29 mouse cellular contexts compared by ENCODE assay signal in the genomic region with DNA sequence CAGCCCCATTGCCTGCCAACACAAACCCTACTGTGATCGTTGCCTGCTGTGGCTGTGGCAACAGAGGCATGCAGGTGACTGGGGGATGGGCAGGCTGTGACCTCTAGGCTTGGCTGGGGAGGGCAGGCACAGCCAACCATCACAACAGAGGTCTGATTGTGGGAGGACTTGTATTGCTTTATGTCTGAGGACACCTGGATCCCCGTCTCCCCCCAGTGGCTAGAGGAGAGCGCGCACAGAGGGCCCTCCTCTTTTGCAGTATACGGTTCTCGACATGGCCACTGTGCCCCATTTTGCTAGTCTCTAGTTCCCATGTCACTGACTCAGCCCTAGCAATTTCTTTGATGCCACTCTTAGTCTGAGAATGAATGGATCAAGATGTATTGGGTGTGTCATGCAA. TPM values are rescaled to one million over a fixed set of nuclear protein-coding genes. Genes with fewer than 3 reads are reported as not detected.
DNase-seq lines count a peak whose midpoint lies in the region; ATAC-seq and TF ChIP-seq lines count a peak whose summit lies in the region.
"Had no signal": no experiment of that assay in that cellular context is flagged by ENCODE, and none has a peak within 500 bp of the region (broad histone marks: within the 10 kb centered on the region; RNA-seq: fewer than 3 reads in every experiment).

No protein-coding gene starts in this region.

- no peak overlapping the region for H3K27ac ChIP-seq in hindbrain, postnatal 0 days
- no peak overlapping the region for H3K27ac ChIP-seq in hindbrain, embryonic 13.5 days
- no peak overlapping the region for H3K27ac ChIP-seq in midbrain, postnatal 0 days (ENCODE audit: low read depth, low read length)
- no peak overlapping the region for H3K27ac ChIP-seq in midbrain, embryonic 13.5 days
- no peak overlapping the region for H3K27ac ChIP-seq in stomach, postnatal 0 days (replicated peaks)
- no peak overlapping the region for H3K27ac ChIP-seq in neural tube, embryonic 15.5 days (replicated peaks)
- H3K27ac ChIP-seq: gastrocnemius, adult 2 months; limb, embryonic 13.5 days; liver, embryonic 13.5 days; macrophage; neural tube, embryonic 12.5 days; stomach, embryonic 15.5 days had no signal

- no peak overlapping the region for H3K4me3 ChIP-seq in hindbrain, postnatal 0 days (ENCODE audit: low read length)
- no peak overlapping the region for H3K4me3 ChIP-seq in hindbrain, embryonic 13.5 days
- H3K4me3 ChIP-seq in midbrain, postnatal 0 days (ENCODE audit: low read depth, low read length), result no peak overlapping the region
- no peak overlapping the region for H3K4me3 ChIP-seq in midbrain, embryonic 13.5 days (replicated peaks)
- no peak overlapping the region for H3K4me3 ChIP-seq in stomach, postnatal 0 days (ENCODE audit: low read depth, low read length)
- H3K4me3 ChIP-seq in neural tube, embryonic 15.5 days (replicated peaks), result no peak overlapping the region
- H3K4me3 ChIP-seq: gastrocnemius, adult 2 months; limb, embryonic 13.5 days; liver, embryonic 13.5 days; neural tube, embryonic 12.5 days; stomach, embryonic 15.5 days had no signal

- no peaks in the 10 kb centered on the region for H3K27me3 ChIP-seq in hindbrain, postnatal 0 days (ENCODE audit: insufficient read depth, low read length)
- H3K27me3 ChIP-seq in hindbrain, embryonic 13.5 days, result no peaks in the 10 kb centered on the region
- no peaks in the 10 kb centered on the region for H3K27me3 ChIP-seq in midbrain, postnatal 0 days (ENCODE audit: insufficient read depth, low read length)
- H3K27me3 ChIP-seq in midbrain, embryonic 13.5 days, result no peaks in the 10 kb centered on the region
- H3K27me3 ChIP-seq in stomach, postnatal 0 days (ENCODE audit: control insufficient read depth, insufficient read depth, low read length), result no peaks in the 10 kb centered on the region
- no peaks in the 10 kb centered on the region for H3K27me3 ChIP-seq in neural tube, embryonic 15.5 days (replicated peaks)
- H3K27me3 ChIP-seq: limb, embryonic 13.5 days; liver, embryonic 13.5 days; neural tube, embryonic 12.5 days; stomach, embryonic 15.5 days had no signal

- ATAC-seq in hindbrain, postnatal 0 days, result no peak
- no peak for ATAC-seq in hindbrain, embryonic 13.5 days (ENCODE audit: low FRiP score)
- no peak for ATAC-seq in midbrain, postnatal 0 days (ENCODE audit: low FRiP score)
- no peak for ATAC-seq in midbrain, embryonic 13.5 days
- ATAC-seq in stomach, postnatal 0 days (ENCODE audit: low FRiP score, low TSS enrichment), result no peak
- no peak for ATAC-seq in neural tube, embryonic 15.5 days (ENCODE audit: low FRiP score)
- ATAC-seq: hindbrain, embryonic 16.5 days had no signal

- H3K9me3 ChIP-seq in hindbrain, postnatal 0 days (ENCODE audit: low read length), result no peaks in the 10 kb centered on the region
- H3K9me3 ChIP-seq in hindbrain, embryonic 13.5 days, result no peaks in the 10 kb centered on the region
- no peaks in the 10 kb centered on the region for H3K9me3 ChIP-seq in midbrain, postnatal 0 days (ENCODE audit: low read length)
- no peaks in the 10 kb centered on the region for H3K9me3 ChIP-seq in midbrain, embryonic 13.5 days
- H3K9me3 ChIP-seq in stomach, postnatal 0 days (ENCODE audit: control insufficient read depth, low read length), result no peaks in the 10 kb centered on the region
- H3K9me3 ChIP-seq in neural tube, embryonic 15.5 days (replicated peaks), result no peaks in the 10 kb centered on the region
- H3K9me3 ChIP-seq: limb, embryonic 13.5 days; liver, embryonic 13.5 days; neural tube, embryonic 12.5 days; stomach, embryonic 15.5 days had no signal

- TF ChIP-seq EP300 in stomach, postnatal 0 days (optimal IDR thresholded peaks at IDR 0.05), result no peak

- peak; percentile 11 for DNase-seq in hindbrain, postnatal 0 days (ENCODE audit: low spot score)
- DNase-seq in midbrain, postnatal 0 days (ENCODE audit: low spot score), result no peak
- peak; percentile 36 for DNase-seq in embryo, embryonic 10 days (ENCODE audit: low spot score)
- DNase-seq in stomach, postnatal 0 days (ENCODE audit: low spot score), result no peak
- DNase-seq in testis, postnatal 14 days (ENCODE audit: low spot score), result no peak
- DNase-seq: cerebellum, adult 11-12 months; gastrocnemius, adult 2 months; heart, postnatal 14 days; kidney, adult 18-20 months; kidney, postnatal 14 days; liver, embryonic 13.5 days had no signal

- 77% methylated on average over 6 of the region's 6 CpGs for WGBS in hindbrain, postnatal 0 days
- WGBS in hindbrain, embryonic 13.5 days, result 74% methylated on average over 6 of the region's 6 CpGs
- WGBS in midbrain, postnatal 0 days, result 75% methylated on average over 6 of the region's 6 CpGs
- WGBS in midbrain, embryonic 13.5 days, result 61% methylated on average over 6 of the region's 6 CpGs
- 77% methylated on average over 6 of the region's 6 CpGs for WGBS in stomach, postnatal 0 days
- 67% methylated on average over 6 of the region's 6 CpGs for WGBS in neural tube, embryonic 15.5 days

- TF ChIP-seq CTCF in hindbrain, postnatal 0 days (IDR thresholded peaks at IDR 0.05; ENCODE audit: low read depth), result peak; percentile 22; the same call in 1 of the 2 replicates
- TF ChIP-seq CTCF in midbrain, postnatal 0 days (IDR thresholded peaks at IDR 0.05), result peak; percentile 32
- peak; percentile 28 for TF ChIP-seq CTCF in stomach, postnatal 0 days (IDR thresholded peaks at IDR 0.05; ENCODE audit: low read depth)

- no peaks in the 10 kb centered on the region for H3K4me1 ChIP-seq in hindbrain, postnatal 0 days (ENCODE audit: insufficient read depth, low read length)
- H3K4me1 ChIP-seq in hindbrain, embryonic 13.5 days (replicated peaks), result no peaks in the 10 kb centered on the region
- 0 out of 2 replicates have a peak, but pooled peaks cover 2% of the 10 kb centered on the region for H3K4me1 ChIP-seq in midbrain, postnatal 0 days (ENCODE audit: insufficient read depth, low read length)
- H3K4me1 ChIP-seq in midbrain, embryonic 13.5 days (replicated peaks), result no peaks in the 10 kb centered on the region
- no peaks in the 10 kb centered on the region for H3K4me1 ChIP-seq in stomach, postnatal 0 days (replicated peaks; ENCODE audit: control insufficient read depth, insufficient read depth)
- no peaks in the 10 kb centered on the region for H3K4me1 ChIP-seq in neural tube, embryonic 15.5 days
- H3K4me1 ChIP-seq: limb, embryonic 13.5 days; liver, embryonic 13.5 days; neural tube, embryonic 12.5 days had no signal

- no peak overlapping the region for H3K4me2 ChIP-seq in hindbrain, postnatal 0 days (ENCODE audit: low read depth, low read length)
- H3K4me2 ChIP-seq in hindbrain, embryonic 13.5 days, result no peak overlapping the region
- H3K4me2 ChIP-seq in midbrain, postnatal 0 days (ENCODE audit: low read depth, low read length, poor library complexity, severe bottlenecking), result no peak overlapping the region
- no peak overlapping the region for H3K4me2 ChIP-seq in midbrain, embryonic 13.5 days (replicated peaks)
- H3K4me2 ChIP-seq in stomach, postnatal 0 days (replicated peaks; ENCODE audit: low read depth), result no peak overlapping the region
- H3K4me2 ChIP-seq in neural tube, embryonic 15.5 days, result no peak overlapping the region
- H3K4me2 ChIP-seq: heart, embryonic 11.5 days; limb, embryonic 13.5 days; liver, embryonic 13.5 days; midbrain, embryonic 11.5 days; neural tube, embryonic 12.5 days; stomach, embryonic 15.5 days had no signal

- H3K9ac ChIP-seq in hindbrain, postnatal 0 days (replicated peaks; ENCODE audit: low read length), result no peak overlapping the region
- no peak overlapping the region for H3K9ac ChIP-seq in hindbrain, embryonic 13.5 days
- no peak overlapping the region for H3K9ac ChIP-seq in midbrain, postnatal 0 days (replicated peaks; ENCODE audit: low read length, poor library complexity, severe bottlenecking)
- no peak overlapping the region for H3K9ac ChIP-seq in midbrain, embryonic 13.5 days (replicated peaks)
- H3K9ac ChIP-seq in stomach, postnatal 0 days (ENCODE audit: low read length), result no peak overlapping the region
- no peak overlapping the region for H3K9ac ChIP-seq in neural tube, embryonic 15.5 days (replicated peaks)
- H3K9ac ChIP-seq: limb, embryonic 13.5 days; liver, embryonic 13.5 days; neural tube, embryonic 12.5 days; stomach, embryonic 15.5 days had no signal

- H3K36me3 ChIP-seq in hindbrain, postnatal 0 days (ENCODE audit: insufficient read depth, low read length), result no peaks in the 10 kb centered on the region
- H3K36me3 ChIP-seq in hindbrain, embryonic 13.5 days, result no peaks in the 10 kb centered on the region
- no peaks in the 10 kb centered on the region for H3K36me3 ChIP-seq in midbrain, postnatal 0 days (ENCODE audit: insufficient read depth, low read length)
- no peaks in the 10 kb centered on the region for H3K36me3 ChIP-seq in midbrain, embryonic 13.5 days
- no peaks in the 10 kb centered on the region for H3K36me3 ChIP-seq in stomach, postnatal 0 days (ENCODE audit: control insufficient read depth, insufficient read depth, low read length)
- no peaks in the 10 kb centered on the region for H3K36me3 ChIP-seq in neural tube, embryonic 15.5 days
- H3K36me3 ChIP-seq: limb, embryonic 13.5 days; liver, embryonic 13.5 days; neural tube, embryonic 12.5 days; stomach, embryonic 15.5 days had no signal

RNA-seq across cellular contexts. Expression of a gene that starts 14.1 kb away (rescaled TPM):
- 0.11 TPM in 1 of 2 replicates, not detected in the other for total RNA-seq in hindbrain, postnatal 0 days (2014; rRNA removed)
- polyA plus RNA-seq in hindbrain, postnatal 0 days (2015; fragmentation: Nextera tagmentation; extraction: Ambion mirVana), result 0.37 and 0.90 TPM in 2 replicates
- polyA plus RNA-seq in hindbrain, embryonic 13.5 days (2015; fragmentation: Nextera tagmentation; extraction: Ambion mirVana), result 0.14 TPM in 1 of 2 replicates, not detected in the other
- total RNA-seq in midbrain, postnatal 0 days (2014; rRNA removed), result 0.24 and 0.93 TPM in 2 replicates
- 0.73 and 0.77 TPM in 2 replicates for polyA plus RNA-seq in midbrain, postnatal 0 days (2015; fragmentation: Nextera tagmentation; extraction: Ambion mirVana)
- polyA plus RNA-seq in midbrain, embryonic 13.5 days (2015; fragmentation: Nextera tagmentation; extraction: Ambion mirVana), result not detected in 2 replicates
- 65.7 and 66.2 TPM in 2 replicates for polyA plus RNA-seq in stomach, postnatal 0 days (2015; fragmentation: Nextera tagmentation; extraction: Ambion mirVana)
- 0.41 and 3.7 TPM in 2 replicates for polyA plus RNA-seq in neural tube, embryonic 15.5 days (2015; fragmentation: Nextera tagmentation; extraction: Ambion mirVana)
- total RNA-seq: common myeloid progenitor, adult 5-6 weeks; granulocyte monocyte progenitor cell, adult 5-6 weeks had no signal
- polyA plus RNA-seq: macrophage had no signal

RNA-seq across cellular contexts. Expression of a gene that starts 19.2 kb away (rescaled TPM):
- not detected in 2 replicates for total RNA-seq in hindbrain, postnatal 0 days (2014; rRNA removed)
- polyA plus RNA-seq in hindbrain, postnatal 0 days (2015; fragmentation: Nextera tagmentation; extraction: Ambion mirVana), result not detected in 2 replicates
- polyA plus RNA-seq in hindbrain, embryonic 13.5 days (2015; fragmentation: Nextera tagmentation; extraction: Ambion mirVana), result not detected in 2 replicates
- total RNA-seq in midbrain, postnatal 0 days (2014; rRNA removed), result not detected in 2 replicates
- polyA plus RNA-seq in midbrain, postnatal 0 days (2015; fragmentation: Nextera tagmentation; extraction: Ambion mirVana), result not detected in 2 replicates
- polyA plus RNA-seq in midbrain, embryonic 13.5 days (2015; fragmentation: Nextera tagmentation; extraction: Ambion mirVana), result not detected in 2 replicates
- polyA plus RNA-seq in stomach, postnatal 0 days (2015; fragmentation: Nextera tagmentation; extraction: Ambion mirVana), result not detected in 2 replicates
- not detected in 2 replicates for polyA plus RNA-seq in neural tube, embryonic 15.5 days (2015; fragmentation: Nextera tagmentation; extraction: Ambion mirVana)
- total RNA-seq: adrenal gland, postnatal 36 days; common myeloid progenitor, adult 5-6 weeks; ES-E14; gastrocnemius, adult 2 months; granulocyte monocyte progenitor cell, adult 5-6 weeks; heart, postnatal 14 days; layer of hippocampus, postnatal 10 days had no signal
- polyA plus RNA-seq: forebrain, embryonic 11.5 days; heart, embryonic 11.5 days; hindbrain, embryonic 16.5 days; limb, embryonic 13.5 days; liver, embryonic 13.5 days; lung, embryonic 16.5 days; macrophage; midbrain, embryonic 11.5 days; neural tube, embryonic 12.5 days; stomach, embryonic 15.5 days; thymus, postnatal 0 days had no signal

RNA-seq across cellular contexts. Expression of a gene that starts 30.9 kb away (rescaled TPM):
- 2.2 TPM in 1 of 2 replicates, not detected in the other for total RNA-seq in hindbrain, postnatal 0 days (2014; rRNA removed)
- polyA plus RNA-seq in hindbrain, postnatal 0 days (2015; fragmentation: Nextera tagmentation; extraction: Ambion mirVana), result not detected in 2 replicates
- not detected in 2 replicates for polyA plus RNA-seq in hindbrain, embryonic 13.5 days (2015; fragmentation: Nextera tagmentation; extraction: Ambion mirVana)
- total RNA-seq in midbrain, postnatal 0 days (2014; rRNA removed), result not detected in 2 replicates
- polyA plus RNA-seq in midbrain, postnatal 0 days (2015; fragmentation: Nextera tagmentation; extraction: Ambion mirVana), result not detected in 2 replicates
- not detected in 2 replicates for polyA plus RNA-seq in midbrain, embryonic 13.5 days (2015; fragmentation: Nextera tagmentation; extraction: Ambion mirVana)
- 0.15 and 0.24 TPM in 2 replicates for polyA plus RNA-seq in stomach, postnatal 0 days (2015; fragmentation: Nextera tagmentation; extraction: Ambion mirVana)
- 0.49 and 0.69 TPM in 2 replicates for polyA plus RNA-seq in neural tube, embryonic 15.5 days (2015; fragmentation: Nextera tagmentation; extraction: Ambion mirVana)
- total RNA-seq: adrenal gland, postnatal 36 days; common myeloid progenitor, adult 5-6 weeks; ES-E14; gastrocnemius, adult 2 months; granulocyte monocyte progenitor cell, adult 5-6 weeks; heart, postnatal 14 days; layer of hippocampus, postnatal 10 days had no signal
- polyA plus RNA-seq: forebrain, embryonic 11.5 days; heart, embryonic 11.5 days; liver, embryonic 13.5 days; macrophage; midbrain, embryonic 11.5 days; neural tube, embryonic 12.5 days; stomach, embryonic 15.5 days had no signal

RNA-seq across cellular contexts. Expression of a gene that starts 55.1 kb away (rescaled TPM):
- total RNA-seq in hindbrain, postnatal 0 days (2014; rRNA removed), result not detected in 2 replicates
- not detected in 2 replicates for polyA plus RNA-seq in hindbrain, postnatal 0 days (2015; fragmentation: Nextera tagmentation; extraction: Ambion mirVana)
- not detected in 2 replicates for polyA plus RNA-seq in hindbrain, embryonic 13.5 days (2015; fragmentation: Nextera tagmentation; extraction: Ambion mirVana)
- not detected in 2 replicates for total RNA-seq in midbrain, postnatal 0 days (2014; rRNA removed)
- polyA plus RNA-seq in midbrain, postnatal 0 days (2015; fragmentation: Nextera tagmentation; extraction: Ambion mirVana), result not detected in 2 replicates
- polyA plus RNA-seq in midbrain, embryonic 13.5 days (2015; fragmentation: Nextera tagmentation; extraction: Ambion mirVana), result not detected in 2 replicates
- polyA plus RNA-seq in stomach, postnatal 0 days (2015; fragmentation: Nextera tagmentation; extraction: Ambion mirVana), result not detected in 2 replicates
- not detected in 2 replicates for polyA plus RNA-seq in neural tube, embryonic 15.5 days (2015; fragmentation: Nextera tagmentation; extraction: Ambion mirVana)
- total RNA-seq: common myeloid progenitor, adult 5-6 weeks; ES-E14; gastrocnemius, adult 2 months; granulocyte monocyte progenitor cell, adult 5-6 weeks; heart, postnatal 14 days; layer of hippocampus, postnatal 10 days had no signal
- polyA plus RNA-seq: forebrain, embryonic 11.5 days; heart, embryonic 11.5 days; hindbrain, embryonic 16.5 days; limb, embryonic 13.5 days; liver, embryonic 13.5 days; lung, embryonic 16.5 days; macrophage; midbrain, embryonic 11.5 days; neural tube, embryonic 12.5 days; stomach, embryonic 15.5 days; thymus, postnatal 0 days had no signal

RNA-seq across cellular contexts. Expression of a gene that starts 56.7 kb away (rescaled TPM):
- not detected in 2 replicates for total RNA-seq in hindbrain, postnatal 0 days (2014; rRNA removed)
- polyA plus RNA-seq in hindbrain, postnatal 0 days (2015; fragmentation: Nextera tagmentation; extraction: Ambion mirVana), result not detected in 2 replicates
- polyA plus RNA-seq in hindbrain, embryonic 13.5 days (2015; fragmentation: Nextera tagmentation; extraction: Ambion mirVana), result not detected in 2 replicates
- total RNA-seq in midbrain, postnatal 0 days (2014; rRNA removed), result not detected in 2 replicates
- polyA plus RNA-seq in midbrain, postnatal 0 days (2015; fragmentation: Nextera tagmentation; extraction: Ambion mirVana), result not detected in 2 replicates
- not detected in 2 replicates for polyA plus RNA-seq in midbrain, embryonic 13.5 days (2015; fragmentation: Nextera tagmentation; extraction: Ambion mirVana)
- polyA plus RNA-seq in stomach, postnatal 0 days (2015; fragmentation: Nextera tagmentation; extraction: Ambion mirVana), result not detected in 2 replicates
- not detected in 2 replicates for polyA plus RNA-seq in neural tube, embryonic 15.5 days (2015; fragmentation: Nextera tagmentation; extraction: Ambion mirVana)
- total RNA-seq: adrenal gland, postnatal 36 days; common myeloid progenitor, adult 5-6 weeks; ES-E14; gastrocnemius, adult 2 months; granulocyte monocyte progenitor cell, adult 5-6 weeks; heart, postnatal 14 days; layer of hippocampus, postnatal 10 days had no signal
- polyA plus RNA-seq: forebrain, embryonic 11.5 days; heart, embryonic 11.5 days; hindbrain, embryonic 16.5 days; limb, embryonic 13.5 days; liver, embryonic 13.5 days; lung, embryonic 16.5 days; macrophage; midbrain, embryonic 11.5 days; neural tube, embryonic 12.5 days; stomach, embryonic 15.5 days; thymus, postnatal 0 days had no signal

Comparison
In these comparisons a context has a peak if more than half of its experiments do, and no peak if none do; other contexts are left out.
1. DNase-seq: peak in hindbrain, postnatal 0 days (single experiment) and embryo, embryonic 10 days (single experiment); none in midbrain, postnatal 0 days (single experiment), stomach, postnatal 0 days (single experiment) and testis, postnatal 14 days (single experiment).
2. RNA of a gene that starts 14.1 kb away (polyA plus RNA-seq): 65.7 to 66.2 TPM in stomach, postnatal 0 days; 0.37 to 0.90 TPM in hindbrain, postnatal 0 days, 0.73 to 0.77 TPM in midbrain, postnatal 0 days, 0.41 to 3.7 TPM in neural tube, embryonic 15.5 days, 0.14 TPM in hindbrain, embryonic 13.5 days and not detected in midbrain, embryonic 13.5 days; every median in the first group is over 10 times any median in the second.
3. Peak in every context shown above with its lines, with median percentiles within 50 percentile points of each other: CTCF ChIP-seq.